Mouse (Mus musculus) midbrain, embryonic 12.5 days (tissue): Measurements from ENCODE around the gene Cd180. TPM values are rescaled to one million over a fixed set of nuclear protein-coding genes. Genes with fewer than 3 reads are reported as not detected.

ENCODE experiments used
- ATAC-seq: fragments of 200-750 bp; cut with Nextera tagmentation; 2 replicates; pipeline ENCODE4 v1.8.0; 2017; ENCODE audit warnings: low read depth, moderate TSS enrichment, moderate library complexity; ENCODE audit not compliant: low FRiP score
- H3K27ac ChIP-seq: fragments of 300-500 bp; sonication (generic); replicated peaks from 2 replicates; pipeline ENCODE4 v1.5.1; 2016; ENCODE audit warnings: mild to moderate bottlenecking
- H3K27me3 ChIP-seq: fragments of 300-500 bp; sonication (generic); 2 replicates; pipeline ENCODE4 v1.6.1; 2016; ENCODE audit warnings: mild to moderate bottlenecking
- H3K36me3 ChIP-seq: fragments of 300-500 bp; sonication (generic); 2 replicates; pipeline ENCODE4 v1.6.1; 2016
- H3K4me1 ChIP-seq: fragments of 300-500 bp; sonication (generic); 2 replicates; pipeline ENCODE4 v1.6.1; 2016
- H3K4me2 ChIP-seq: fragments of 300-500 bp; sonication (generic); replicated peaks from 2 replicates; pipeline ENCODE4 v1.6.1; 2016; ENCODE audit warnings: mild to moderate bottlenecking, moderate library complexity
- H3K4me3 ChIP-seq: fragments of 300-500 bp; sonication (generic); 2 replicates; pipeline ENCODE4 v1.5.1; 2016; ENCODE audit warnings: mild to moderate bottlenecking
- H3K9ac ChIP-seq: fragments of 300-500 bp; sonication (generic); replicated peaks from 2 replicates; pipeline ENCODE4 v1.6.1; 2016; ENCODE audit warnings: mild to moderate bottlenecking, moderate library complexity
- H3K9me3 ChIP-seq: fragments of 300-500 bp; sonication (generic); 2 replicates; pipeline ENCODE4 v1.6.1; 2016; ENCODE audit warnings: mild to moderate bottlenecking
- WGBS: fragments of 180-500 bp; shearing (Covaris S2); methylation state at CpG from one replicate; pipeline ENCODE4 v1.1.7; 2016; 5-methylcytosine and 5-hydroxymethylcytosine counted together
- polyA plus RNA-seq: library from polyadenylated mRNA; unstranded; fragments of >200 nt; fragmentation: Nextera tagmentation; extraction: Ambion mirVana; gene quantifications from 2 replicates; pipeline ENCODE4 v1.2.1, GENCODE M21; 2016

The Cd180 gene
- polyA plus RNA-seq, 1 experiment from 2014 or later: 0.51 TPM

DNA sequence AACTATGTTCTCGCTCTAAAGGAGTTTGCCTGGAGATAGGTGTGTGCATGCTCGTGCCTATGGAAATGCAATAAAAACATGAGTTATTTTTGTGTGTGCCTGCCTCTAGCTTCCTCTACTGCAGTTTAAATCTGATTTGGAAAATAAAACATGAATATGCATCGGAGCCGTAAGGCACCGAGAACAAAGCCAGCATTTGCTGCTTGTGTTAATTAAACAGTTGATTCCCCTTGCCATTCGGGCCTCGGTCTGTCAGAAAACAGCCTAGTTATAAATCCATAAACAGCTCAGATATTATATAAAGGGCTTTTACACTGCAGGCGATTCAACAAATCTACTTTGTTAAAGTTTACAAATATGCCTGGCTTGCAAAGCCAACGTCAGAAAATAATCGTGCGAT, 75.2 kb downstream of the Cd180 start:
- Histone ChIP-seq H3K27me3 (no peaks in the 10 kb centered on the region), H3K4me3 (no peak overlapping the region), H3K4me1 (peaks cover 12% of the 10 kb centered on the region), H3K27ac (no peak overlapping the region), H3K4me2 (no peak overlapping the region), H3K9ac (no peak overlapping the region), H3K9me3 (no peaks in the 10 kb centered on the region), H3K36me3 (0 out of 2 replicates have a peak, but pooled peaks cover 4% of the 10 kb centered on the region)
- 88% methylated on average over 11 of the region's 11 CpGs for WGBS
- no peak for ATAC-seq

DNA sequence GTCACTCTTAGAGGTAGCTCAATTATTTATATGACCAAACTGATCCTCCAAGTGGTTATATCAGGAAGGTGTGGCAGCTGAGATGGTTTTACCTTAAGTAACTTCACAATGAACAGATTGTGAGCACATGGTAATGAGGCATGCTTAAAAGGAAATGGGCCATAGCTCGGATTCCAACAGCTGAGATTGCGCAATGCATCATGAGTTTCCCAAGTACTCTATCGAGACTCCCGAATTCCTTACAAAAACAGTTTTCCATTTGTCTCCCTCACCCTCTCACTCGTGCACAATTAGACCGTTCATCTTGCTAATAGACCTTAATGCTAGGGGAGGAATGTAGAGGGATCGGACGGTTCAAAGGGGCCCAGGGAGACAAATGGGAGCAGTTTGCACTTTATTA, 76.8 kb downstream of the Cd180 start:
- H3K27me3 ChIP-seq: no peaks in the 10 kb centered on the region
- H3K4me3 ChIP-seq: no peak overlapping the region
- H3K27ac ChIP-seq: no peak overlapping the region
- H3K4me2 ChIP-seq: no peak overlapping the region
- WGBS: 90% methylated on average over 8 of the region's 8 CpGs
- peaks cover 14% of the 10 kb centered on the region for H3K4me1 ChIP-seq
- ATAC-seq: no peak
- H3K9ac ChIP-seq: no peak overlapping the region
- 0 out of 2 replicates have a peak, but pooled peaks cover 4% of the 10 kb centered on the region for H3K36me3 ChIP-seq
- no peaks in the 10 kb centered on the region for H3K9me3 ChIP-seq

DNA sequence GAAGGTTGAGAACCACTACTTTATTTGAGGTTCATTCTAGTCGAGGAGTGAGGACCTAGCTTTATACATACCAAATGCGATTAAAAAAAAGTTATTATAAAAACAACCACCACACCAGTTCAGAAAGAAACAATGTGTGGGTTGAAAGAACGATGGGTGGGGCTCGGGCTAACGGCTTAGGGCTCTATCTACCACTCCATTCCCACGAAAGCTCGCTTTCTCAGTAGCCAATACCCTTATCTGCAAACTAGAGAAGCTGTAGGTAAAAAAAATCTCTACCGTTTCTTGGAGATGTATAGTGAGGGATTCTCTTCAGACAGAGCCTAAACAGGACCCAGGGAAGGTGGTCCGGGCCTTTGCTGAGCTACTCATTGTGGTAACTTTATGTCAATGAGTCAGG, 79.8 kb downstream of the Cd180 start:
- 0 out of 2 replicates have a peak, but pooled peaks cover 11% of the 10 kb centered on the region for H3K36me3 ChIP-seq
- H3K9ac ChIP-seq: no peak overlapping the region
- H3K9me3 ChIP-seq: no peaks in the 10 kb centered on the region
- no peak overlapping the region for H3K27ac ChIP-seq
- 91% methylated on average over 9 of the region's 9 CpGs for WGBS
- no peak overlapping the region for H3K4me2 ChIP-seq
- no peak for ATAC-seq
- peaks cover 9% of the 10 kb centered on the region; the same call in 1 of the 2 replicates for H3K4me1 ChIP-seq
- H3K4me3 ChIP-seq: no peak overlapping the region
- H3K27me3 ChIP-seq: no peaks in the 10 kb centered on the region

DNA sequence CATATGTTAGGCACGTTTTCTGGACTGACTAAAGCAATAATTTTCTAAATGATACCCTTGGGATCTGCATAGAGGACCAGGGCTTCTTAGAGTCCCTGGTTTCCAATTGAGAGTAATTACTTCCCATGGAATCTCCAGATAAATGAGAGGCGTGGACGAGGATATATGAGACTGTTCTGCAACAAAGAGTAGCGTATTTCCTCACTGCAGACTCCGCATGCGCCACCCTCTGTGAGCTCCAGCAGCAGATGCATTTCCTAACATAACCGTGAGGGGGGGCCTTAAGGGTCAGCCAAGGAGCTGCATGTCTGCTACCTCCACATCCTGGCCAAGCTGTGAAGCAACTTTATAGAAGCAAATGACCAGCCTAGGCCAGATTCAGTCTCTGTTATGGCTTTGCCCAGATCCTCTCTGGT, 81.4 kb downstream of the Cd180 start:
- WGBS: 68% methylated on average over 7 of the region's 7 CpGs
- no peak overlapping the region for H3K4me3 ChIP-seq
- 0 out of 2 replicates have a peak, but pooled peaks cover 12% of the 10 kb centered on the region for H3K36me3 ChIP-seq
- no peaks in the 10 kb centered on the region for H3K27me3 ChIP-seq
- H3K4me1 ChIP-seq: 0 out of 2 replicates have a peak, but pooled peaks cover 2% of the 10 kb centered on the region
- no peak overlapping the region for H3K27ac ChIP-seq
- no peaks in the 10 kb centered on the region for H3K9me3 ChIP-seq
- H3K4me2 ChIP-seq: no peak overlapping the region
- H3K9ac ChIP-seq: no peak overlapping the region
- no peak for ATAC-seq

DNA sequence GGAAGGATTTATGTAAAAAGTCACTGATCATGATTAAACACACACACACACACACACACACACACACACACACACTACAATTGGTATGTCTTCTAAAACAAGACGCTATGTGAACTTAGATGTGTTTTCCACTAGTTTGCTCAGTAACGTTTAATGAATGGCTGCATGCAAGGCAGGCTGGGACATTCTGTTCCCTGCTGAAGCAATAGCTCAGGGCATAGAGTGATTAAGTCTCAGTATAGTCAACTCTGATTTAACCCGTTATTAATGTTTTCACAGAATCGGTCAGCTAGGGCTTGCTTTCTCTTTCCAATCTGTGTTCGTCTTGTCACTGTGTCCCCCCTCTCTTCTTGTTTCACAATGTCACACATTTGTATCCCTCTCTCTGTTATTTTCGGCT, 82.1 kb downstream of the Cd180 start:
- no peaks in the 10 kb centered on the region for H3K27me3 ChIP-seq
- H3K4me2 ChIP-seq: no peak overlapping the region
- no peak overlapping the region for H3K4me3 ChIP-seq
- H3K9ac ChIP-seq: no peak overlapping the region
- no peaks in the 10 kb centered on the region for H3K9me3 ChIP-seq
- 88% methylated on average over 6 of the region's 6 CpGs for WGBS
- no peak for ATAC-seq
- no peak overlapping the region for H3K27ac ChIP-seq
- peaks cover 11% of the 10 kb centered on the region; the same call in 1 of the 2 replicates for H3K36me3 ChIP-seq
- 0 out of 2 replicates have a peak, but pooled peaks cover 2% of the 10 kb centered on the region for H3K4me1 ChIP-seq

DNA sequence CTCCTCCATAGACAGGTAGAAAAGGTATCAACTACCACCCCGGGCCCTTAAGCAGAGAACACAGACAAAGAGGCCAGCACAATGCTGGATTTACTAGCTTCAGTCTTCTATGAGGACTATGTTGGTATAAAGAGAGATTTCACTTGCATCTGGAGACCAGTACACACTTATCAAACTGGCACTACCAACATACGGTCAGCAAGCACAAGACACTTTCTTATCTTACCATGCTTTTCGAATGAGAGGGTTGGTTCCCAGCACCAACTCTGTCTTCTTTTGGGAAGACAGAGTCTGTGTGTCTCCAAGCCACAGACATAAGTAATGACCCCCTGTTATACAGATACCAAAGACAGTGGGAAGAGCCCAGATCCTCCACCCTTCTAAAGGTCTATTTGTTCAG, 85.5 kb downstream of the Cd180 start:
- Histone ChIP-seq H3K4me2 (no peak overlapping the region), H3K27ac (no peak overlapping the region), H3K9ac (no peak overlapping the region), H3K9me3 (no peaks in the 10 kb centered on the region), H3K36me3 (peaks cover 16% of the 10 kb centered on the region), H3K27me3 (no peaks in the 10 kb centered on the region), H3K4me1 (0 out of 2 replicates have a peak, but pooled peaks cover 2% of the 10 kb centered on the region), H3K4me3 (no peak overlapping the region)
- WGBS: 96% methylated on average over 3 of the region's 3 CpGs
- ATAC-seq: no peak

DNA sequence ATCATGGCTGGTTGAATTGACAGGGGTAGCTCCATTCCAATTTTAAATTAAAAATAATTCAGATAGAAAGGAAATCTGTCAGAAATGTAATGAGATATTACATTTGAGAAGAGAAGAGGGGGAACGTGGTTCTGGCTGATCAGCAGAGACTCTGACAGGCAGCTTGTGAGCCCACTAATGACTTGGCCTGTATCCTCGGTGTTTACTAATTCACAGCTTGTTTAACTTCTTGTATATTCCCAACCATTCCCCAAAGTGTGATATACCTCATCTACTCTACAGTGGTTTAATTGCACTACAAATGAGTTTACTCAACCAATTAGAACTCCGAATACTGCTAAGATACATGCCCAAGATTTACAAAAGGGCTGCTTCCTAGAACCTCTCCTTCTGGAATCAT, 85.9 kb downstream of the Cd180 start:
- ATAC-seq: no peak
- H3K9me3 ChIP-seq: no peaks in the 10 kb centered on the region
- H3K4me3 ChIP-seq: no peak overlapping the region
- WGBS: 93% methylated on average over 3 of the region's 3 CpGs
- H3K4me2 ChIP-seq: no peak overlapping the region
- no peak overlapping the region for H3K9ac ChIP-seq
- no peaks in the 10 kb centered on the region for H3K27me3 ChIP-seq
- H3K4me1 ChIP-seq: 0 out of 2 replicates have a peak, but pooled peaks cover 2% of the 10 kb centered on the region
- H3K27ac ChIP-seq: no peak overlapping the region
- peaks cover 16% of the 10 kb centered on the region for H3K36me3 ChIP-seq

DNA sequence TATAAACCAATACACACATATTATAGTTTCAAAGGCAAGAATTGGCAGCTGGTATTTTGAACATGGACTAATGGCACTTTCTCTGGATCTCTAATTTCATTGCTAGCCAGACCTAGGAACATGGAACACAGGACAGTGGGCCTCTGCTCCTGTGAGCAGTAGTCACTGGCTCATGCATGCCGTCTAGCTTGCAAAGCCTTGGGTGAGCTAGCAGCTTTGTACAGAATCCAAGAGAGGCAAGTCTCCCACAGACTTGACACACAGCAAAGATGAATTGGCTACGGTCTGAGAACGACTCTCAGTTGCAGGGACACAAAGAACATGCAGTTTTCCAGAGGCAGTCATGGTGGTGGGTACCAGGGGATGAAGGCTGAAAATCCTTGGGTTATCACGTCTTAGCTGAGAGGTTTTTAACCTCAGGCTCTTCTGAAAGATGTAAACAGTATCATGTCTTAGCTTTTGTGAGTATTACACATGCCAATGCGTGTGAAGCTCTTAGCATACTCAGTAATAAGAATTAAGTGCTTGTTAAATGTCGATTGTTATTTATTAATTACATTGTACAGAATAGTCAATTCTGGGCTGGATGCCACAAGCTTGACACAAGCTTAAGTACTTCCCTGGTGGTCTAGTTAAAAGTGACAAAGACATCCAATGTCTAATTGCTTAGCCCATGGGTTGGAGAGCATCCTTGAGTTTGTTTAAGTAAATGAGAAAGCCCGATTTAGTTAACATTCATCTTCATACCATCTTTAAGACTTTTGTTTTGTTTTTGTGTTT, 90.4 kb downstream of the Cd180 start:
- H3K4me2 ChIP-seq: no peak overlapping the region
- no peaks in the 10 kb centered on the region for H3K9me3 ChIP-seq
- 87% methylated on average over 7 of the region's 7 CpGs for WGBS
- no peaks in the 10 kb centered on the region for H3K27me3 ChIP-seq
- no peaks in the 10 kb centered on the region for H3K4me1 ChIP-seq
- no peak overlapping the region for H3K9ac ChIP-seq
- peaks cover 10% of the 10 kb centered on the region for H3K36me3 ChIP-seq
- H3K27ac ChIP-seq: no peak overlapping the region
- no peak for ATAC-seq
- H3K4me3 ChIP-seq: no peak overlapping the region

DNA sequence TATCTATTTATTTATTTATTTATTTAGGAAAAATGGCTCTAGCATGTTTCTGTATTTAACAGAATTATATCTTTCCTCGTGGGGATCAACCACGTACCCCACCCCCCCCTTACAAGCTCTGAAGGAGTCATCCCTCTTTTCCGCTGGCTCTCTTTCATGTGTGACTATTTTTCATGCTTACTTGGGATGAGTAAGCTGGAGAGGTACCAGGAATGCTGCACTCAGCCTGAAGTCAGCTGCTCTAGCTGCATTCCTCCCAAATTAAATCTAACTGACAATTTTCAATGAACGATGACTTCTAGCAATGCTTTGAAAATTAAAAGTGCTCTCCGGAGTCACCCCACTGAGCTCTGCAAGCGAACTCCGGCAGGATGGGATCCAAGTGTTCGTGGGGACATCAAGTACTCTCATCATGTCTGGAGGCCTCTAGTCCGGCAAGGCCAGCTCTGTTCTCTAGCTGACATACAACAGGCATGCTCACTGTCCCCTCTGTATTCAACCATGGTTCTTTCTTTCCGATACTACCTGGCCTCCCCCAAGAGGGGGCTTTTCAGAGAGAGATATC, 93.4 kb downstream of the Cd180 start:
- no peak overlapping the region for H3K9ac ChIP-seq
- H3K9me3 ChIP-seq: no peaks in the 10 kb centered on the region
- no peaks in the 10 kb centered on the region for H3K4me1 ChIP-seq
- no peaks in the 10 kb centered on the region for H3K27me3 ChIP-seq
- peaks cover 7% of the 10 kb centered on the region for H3K36me3 ChIP-seq
- H3K27ac ChIP-seq: no peak overlapping the region
- H3K4me3 ChIP-seq: no peak overlapping the region
- WGBS: 92% methylated on average over 10 of the region's 10 CpGs
- no peak for ATAC-seq
- H3K4me2 ChIP-seq: no peak overlapping the region
